Mouse (Mus musculus) stomach, embryonic 14.5 days (tissue): ENCODE measurements around the gene Kcng4. TPM values are rescaled to one million over a fixed set of nuclear protein-coding genes. Genes with fewer than 3 reads are reported as not detected.

Source experiments
- ATAC-seq: fragments of 200-750 bp; cut with Nextera tagmentation; 2 replicates; pipeline ENCODE4 v1.8.0; 2017; ENCODE audit warnings: low read depth, moderate TSS enrichment; ENCODE audit not compliant: insufficient number of reproducible peaks, insufficient read depth, low FRiP score
- H3K27ac ChIP-seq: fragments of 300-500 bp; sonication (generic); 2 replicates; pipeline ENCODE4 v1.5.1; 2014; ENCODE audit warnings: mild to moderate bottlenecking, low read length, moderate library complexity, mixed read lengths
- H3K27me3 ChIP-seq: fragments of 300-500 bp; sonication (generic); 2 replicates; pipeline ENCODE4 v1.6.1; 2014; ENCODE audit warnings: low read length, control low read depth, mixed read lengths; ENCODE audit not compliant: control insufficient read depth, insufficient read depth
- H3K36me3 ChIP-seq: fragments of 300-500 bp; sonication (generic); 2 replicates; pipeline ENCODE4 v1.6.1; 2014; ENCODE audit warnings: mild to moderate bottlenecking, control low read depth, low read length, moderate library complexity, mixed read lengths; ENCODE audit not compliant: control insufficient read depth, insufficient read depth
- H3K4me1 ChIP-seq: fragments of 300-500 bp; sonication (generic); 2 replicates; pipeline ENCODE4 v1.6.1; 2014; ENCODE audit warnings: low read length, control low read depth, mixed read lengths; ENCODE audit not compliant: control insufficient read depth, insufficient read depth
- H3K4me2 ChIP-seq: fragments of 300-500 bp; sonication (generic); replicated peaks from 2 replicates; pipeline ENCODE4 v1.6.1; 2014; ENCODE audit warnings: low read depth, low read length, control low read depth
- H3K4me3 ChIP-seq: fragments of 300-500 bp; sonication (generic); 2 replicates; pipeline ENCODE4 v1.5.1; 2014; ENCODE audit warnings: low read depth, low read length, control low read depth
- H3K9ac ChIP-seq: fragments of 300-500 bp; sonication (generic); replicated peaks from 2 replicates; pipeline ENCODE4 v1.6.1; 2014; ENCODE audit warnings: low read depth, mild to moderate bottlenecking, control low read depth, low read length, moderate library complexity, mixed read lengths
- H3K9me3 ChIP-seq: fragments of 300-500 bp; sonication (generic); 2 replicates; pipeline ENCODE4 v1.6.1; 2016; ENCODE audit warnings: low read depth, low read length, control low read depth; ENCODE audit not compliant: control insufficient read depth
- WGBS: fragments of 180-500 bp; shearing (Covaris S2); extraction: QIAGEN DNeasy Blood & Tissue Kit; methylation state at CpG from one replicate; pipeline ENCODE4 v1.1.7; 2014; 5-methylcytosine and 5-hydroxymethylcytosine counted together
- polyA plus RNA-seq: library from polyadenylated mRNA; unstranded; fragments of >200 nt; fragmentation: Nextera tagmentation; extraction: Ambion mirVana; gene quantifications from 2 replicates; pipeline ENCODE4 v1.2.1, GENCODE M21; 2014

Gene Kcng4
- polyA plus RNA-seq, 1 experiment from 2014 or later: 0.23 TPM

DNA sequence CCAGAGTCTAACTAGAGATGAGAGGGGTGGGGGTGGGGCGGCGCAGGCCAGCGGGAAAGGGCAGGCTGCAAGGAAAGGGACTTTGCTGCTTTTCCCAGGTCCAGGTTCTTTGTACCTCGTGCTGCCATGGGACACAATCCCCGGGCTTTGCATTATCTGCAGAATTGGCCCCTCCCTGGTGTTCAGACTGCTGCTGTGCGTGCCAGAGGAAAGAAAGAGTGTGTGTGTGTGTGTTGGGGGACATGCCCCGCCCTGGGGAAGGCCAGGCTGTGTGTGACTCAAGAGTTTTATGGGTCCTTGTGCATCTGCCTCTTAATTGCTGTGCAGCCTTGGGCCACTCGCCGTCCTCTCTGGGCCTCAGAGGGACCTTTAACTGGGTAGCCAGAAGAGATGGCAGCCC is 33.0 kb upstream of the Kcng4 start:
- no peak overlapping the region for H3K27ac ChIP-seq
- 74% methylated on average over 9 of the region's 9 CpGs for WGBS
- no peak for ATAC-seq

GRCm38 (mm10) chr8:119666219-119666951 is 30.9 kb upstream of the Kcng4 start, which contains the start of gene Wfdc1:
Gene Wfdc1 (plus strand): TSS chr8:119666365.
- H3K4me1 ChIP-seq: peaks cover 26% of the 10 kb centered on the region
- no peak within 1 kb of the TSS for H3K4me2 ChIP-seq
- no peak within 1 kb of the TSS for H3K4me3 ChIP-seq
- no peak within 1 kb of the TSS for H3K9ac ChIP-seq
- H3K27ac ChIP-seq: no peak within 1 kb of the TSS
- no peaks in the 10 kb centered on the region for H3K27me3 ChIP-seq
- 21% methylated on average over 14 of the region's 14 CpGs for WGBS
- H3K9me3 ChIP-seq: no peaks in the 10 kb centered on the region
- H3K36me3 ChIP-seq: no peaks in the 10 kb centered on the region
- no peak for ATAC-seq

More for the DNA sequence above, 33.0 kb upstream of the Kcng4 start:
- Histone ChIP-seq H3K9me3 (no peaks in the 10 kb centered on the region), H3K4me1 (peaks cover 22% of the 10 kb centered on the region; the same call in 1 of the 2 replicates), H3K4me2 (no peak overlapping the region), H3K9ac (no peak overlapping the region), H3K27me3 (no peaks in the 10 kb centered on the region), H3K36me3 (no peaks in the 10 kb centered on the region), H3K4me3 (no peak overlapping the region)

DNA sequence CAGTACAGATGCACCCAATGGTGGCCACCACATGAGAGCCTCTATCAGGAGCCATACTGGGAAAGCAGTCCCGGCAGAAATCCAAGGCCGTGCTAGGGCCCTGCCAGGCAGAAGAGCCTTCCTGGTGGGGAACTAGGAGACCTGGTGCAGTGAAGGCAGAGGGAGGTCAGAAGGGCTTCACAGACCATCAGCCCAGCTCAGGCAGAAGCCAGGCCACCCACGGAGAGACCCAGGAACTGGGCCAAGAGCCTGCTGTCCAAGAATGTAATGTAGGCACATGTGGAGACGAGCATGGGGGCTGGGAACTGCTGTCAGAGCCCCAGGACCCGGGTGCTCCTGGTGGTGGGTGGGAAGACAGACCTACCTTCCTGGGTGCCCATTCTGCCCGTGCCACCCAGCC is 29.8 kb upstream of the Kcng4 start:
- Histone ChIP-seq H3K9ac (no peak overlapping the region), H3K27ac (no peak overlapping the region), H3K4me3 (no peak overlapping the region), H3K9me3 (no peaks in the 10 kb centered on the region), H3K27me3 (no peaks in the 10 kb centered on the region), H3K4me1 (peaks cover 27% of the 10 kb centered on the region), H3K36me3 (no peaks in the 10 kb centered on the region), H3K4me2 (no peak overlapping the region)
- 70% methylated on average over 6 of the region's 6 CpGs for WGBS
- no peak for ATAC-seq

DNA sequence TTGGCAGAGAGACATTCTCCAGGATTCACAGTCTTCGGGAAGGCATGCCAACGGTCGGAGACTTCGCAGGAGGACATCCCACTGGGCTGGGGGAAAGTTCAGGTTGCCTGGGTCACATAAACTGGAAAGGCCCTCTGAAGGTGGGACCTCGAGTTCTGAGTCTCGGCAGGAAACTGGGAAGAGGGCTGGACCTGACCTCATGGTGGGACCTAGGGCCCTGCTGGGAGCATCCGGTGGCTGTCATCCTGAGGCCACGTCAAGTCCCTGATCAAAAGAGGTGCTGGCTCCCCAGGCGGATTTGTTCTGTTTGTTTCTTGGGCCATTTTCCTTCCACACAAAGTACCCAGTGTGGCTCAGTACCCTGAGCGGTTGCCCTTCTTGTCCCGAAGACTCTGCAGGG is 28.0 kb upstream of the Kcng4 start:
- no peak overlapping the region for H3K4me2 ChIP-seq
- no peak overlapping the region for H3K4me3 ChIP-seq
- no peaks in the 10 kb centered on the region for H3K27me3 ChIP-seq
- H3K36me3 ChIP-seq: no peaks in the 10 kb centered on the region
- H3K27ac ChIP-seq: no peak overlapping the region
- 63% methylated on average over 11 of the region's 11 CpGs for WGBS
- H3K4me1 ChIP-seq: peaks cover 27% of the 10 kb centered on the region
- no peaks in the 10 kb centered on the region for H3K9me3 ChIP-seq
- H3K9ac ChIP-seq: no peak overlapping the region
- ATAC-seq: no peak

- Histone ChIP-seq H3K27ac (no peak overlapping the region), H3K9me3 (no peaks in the 10 kb centered on the region), H3K4me3 (no peak overlapping the region), H3K9ac (no peak overlapping the region), H3K27me3 (no peaks in the 10 kb centered on the region), H3K4me2 (no peak overlapping the region), H3K36me3 (no peaks in the 10 kb centered on the region), H3K4me1 (peaks cover 27% of the 10 kb centered on the region)
- 73% methylated on average over 6 of the region's 6 CpGs for WGBS
- no peak for ATAC-seq
Observed at GRCm38 (mm10) chr8:119661892-119662291, 26.4 kb upstream of the Kcng4 start.

DNA sequence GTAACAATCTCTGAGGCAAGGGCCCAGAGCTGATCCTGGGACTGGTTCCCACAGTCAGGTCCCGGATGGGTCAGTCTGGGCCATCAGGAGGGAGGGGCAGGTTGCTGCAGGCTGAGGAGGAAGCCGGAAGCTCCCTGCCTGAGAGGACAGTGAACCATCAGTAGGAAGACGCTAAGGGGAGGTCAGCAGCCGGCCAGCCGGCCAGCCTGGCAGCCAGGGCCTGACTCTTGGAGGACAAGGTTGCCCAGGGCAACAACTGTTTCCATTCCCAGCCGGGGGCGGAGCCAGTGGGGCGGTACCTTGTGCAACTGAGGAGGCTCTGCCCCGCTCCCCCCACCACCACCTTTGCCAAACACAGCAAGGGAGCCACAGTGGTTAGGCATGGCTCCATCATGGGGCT is 25.6 kb upstream of the Kcng4 start:
- Histone ChIP-seq H3K9me3 (no peaks in the 10 kb centered on the region), H3K4me2 (no peak overlapping the region), H3K27me3 (no peaks in the 10 kb centered on the region), H3K4me3 (no peak overlapping the region), H3K27ac (no peak overlapping the region; the same call in 1 of the 2 replicates), H3K36me3 (no peaks in the 10 kb centered on the region), H3K9ac (no peak overlapping the region), H3K4me1 (peaks cover 22% of the 10 kb centered on the region)
- 10% methylated on average over 9 of the region's 9 CpGs for WGBS
- ATAC-seq: peak; percentile 53

DNA sequence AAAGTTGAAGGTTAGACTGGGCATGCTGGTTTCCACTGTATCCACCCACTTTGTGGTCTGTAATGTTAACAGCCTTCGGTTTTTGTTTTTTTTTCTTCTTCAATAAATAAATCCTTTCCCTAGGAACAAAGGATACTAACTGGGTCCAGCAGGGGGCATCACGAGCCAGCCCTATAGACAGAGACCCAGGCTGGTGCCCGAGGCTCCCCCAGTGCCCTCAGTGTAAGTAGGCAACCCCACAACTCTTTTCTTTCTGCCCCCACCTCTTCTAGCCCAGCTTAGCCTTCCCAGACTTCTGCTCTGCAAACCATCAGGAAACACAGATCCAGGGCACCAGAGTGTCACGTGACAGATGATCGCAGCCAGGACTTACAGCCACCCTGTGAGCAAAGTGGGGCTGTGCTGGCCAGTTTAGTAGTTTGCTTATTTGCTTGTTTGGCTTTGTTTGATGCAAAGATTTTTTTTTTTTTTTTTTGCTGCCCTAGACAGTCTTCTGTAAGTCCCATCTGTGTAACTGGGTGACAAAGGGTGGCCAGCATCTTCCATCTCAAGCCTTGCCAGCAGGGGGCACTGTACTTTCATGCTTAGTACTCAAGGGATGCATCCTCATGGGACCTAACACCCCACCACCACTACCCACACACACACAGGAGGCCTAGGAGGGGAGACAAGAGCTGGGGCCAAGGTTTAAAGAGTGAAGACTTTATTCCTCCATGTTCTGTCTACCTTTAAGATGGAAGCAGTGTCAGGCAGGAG is 21.4 kb upstream of the Kcng4 start:
- ATAC-seq: no peak
- no peak overlapping the region for H3K9ac ChIP-seq
- 46% methylated on average over 5 of the region's 5 CpGs for WGBS

DNA sequence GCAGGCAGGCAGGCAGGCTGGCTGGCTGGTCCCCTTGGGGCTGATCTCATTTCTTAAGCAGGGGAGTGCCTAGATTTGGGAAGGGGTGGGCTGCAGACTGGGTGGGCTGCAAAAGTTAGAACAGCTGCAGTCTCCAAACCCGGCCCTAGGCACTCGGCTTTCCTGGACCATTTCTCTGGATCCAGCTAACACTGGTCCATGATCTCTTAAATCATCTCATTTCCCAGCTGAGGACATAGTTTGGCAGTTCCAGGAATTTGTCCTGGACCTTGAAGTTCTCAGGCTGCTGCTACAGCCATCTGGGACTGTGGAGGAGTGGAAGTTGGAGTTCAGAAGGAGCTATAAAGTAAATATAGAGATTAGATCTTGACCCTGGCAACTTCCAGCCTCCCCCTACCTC is 15.8 kb upstream of the Kcng4 start:
- no peak overlapping the region for H3K4me3 ChIP-seq
- no peaks in the 10 kb centered on the region for H3K9me3 ChIP-seq
- no peak overlapping the region for H3K4me2 ChIP-seq
- 0 out of 2 replicates have a peak, but pooled peaks cover 11% of the 10 kb centered on the region for H3K4me1 ChIP-seq
- H3K27me3 ChIP-seq: no peaks in the 10 kb centered on the region
- H3K36me3 ChIP-seq: no peaks in the 10 kb centered on the region
- peak; percentile 57; the same call in 1 of the 2 replicates for ATAC-seq
- H3K27ac ChIP-seq: no peak overlapping the region
- 18% methylated on average over 2 of the region's 2 CpGs for WGBS
- no peak overlapping the region for H3K9ac ChIP-seq

More for the DNA sequence above, 21.4 kb upstream of the Kcng4 start:
- Histone ChIP-seq H3K36me3 (no peaks in the 10 kb centered on the region), H3K4me1 (peaks cover 17% of the 10 kb centered on the region), H3K4me3 (no peak overlapping the region), H3K27me3 (no peaks in the 10 kb centered on the region), H3K4me2 (no peak overlapping the region), H3K9me3 (no peaks in the 10 kb centered on the region), H3K27ac (no peak overlapping the region)
